8 mouse cellular contexts compared by ENCODE assay signal in genomic region chr2:26500599-26501370, GRCm38 (mm10). TPM values are rescaled to one million over a fixed set of nuclear protein-coding genes. Genes with fewer than 3 reads are reported as not detected.
DNase-seq lines count a peak whose midpoint lies in the region; ATAC-seq and TF ChIP-seq lines count a peak whose summit lies in the region.

No protein-coding gene starts in this region.

- 0 out of 2 replicates have a peak, but pooled peaks cover 2% of the 10 kb centered on the region for H3K36me3 ChIP-seq in heart, embryonic 16.5 days (ENCODE audit: control insufficient read depth, insufficient read depth)
- H3K36me3 ChIP-seq in small intestine, adult 2 months (ENCODE audit: control insufficient read depth, insufficient read depth, low read length) = no peaks in the 10 kb centered on the region

- H3K4me3 ChIP-seq in heart, embryonic 16.5 days (ENCODE audit: low read length) = peak overlapping the region; percentile 75
- 0 out of 2 replicates have a peak overlapping the region, but pooled peaks have one; percentile 0 for H3K4me3 ChIP-seq in small intestine, adult 2 months (ENCODE audit: low read depth, low read length)

- no peak for TF ChIP-seq POLR2A in small intestine, adult 2 months (IDR thresholded peaks at IDR 0.05; ENCODE audit: low read depth, low read length)

- no peaks in the 10 kb centered on the region for H3K27me3 ChIP-seq in Patski
- no peaks in the 10 kb centered on the region for H3K27me3 ChIP-seq in heart, embryonic 16.5 days (ENCODE audit: control insufficient read depth, insufficient read depth, low read length)
- H3K27me3 ChIP-seq in small intestine, adult 2 months (ENCODE audit: control insufficient read depth, insufficient read depth, low read length) = no peaks in the 10 kb centered on the region

- H3K9me3 ChIP-seq in heart, embryonic 16.5 days (replicated peaks; ENCODE audit: control insufficient read depth, low read length) = no peaks in the 10 kb centered on the region

- peak overlapping the region; percentile 68 for H3K27ac ChIP-seq in heart, embryonic 16.5 days (ENCODE audit: low read length)
- no peak overlapping the region for H3K27ac ChIP-seq in small intestine, adult 2 months (ENCODE audit: insufficient read depth, low read depth, low read length)

- H3K9ac ChIP-seq in heart, embryonic 16.5 days (ENCODE audit: low read length) = peak overlapping the region; percentile 86

- POLR2A ChIA-PET in Patski (lab: Charles Lee) = interaction anchor here (0.6 to 0.8 kb wide), 3 partner anchors 38 to 404 kb away, joined by 3 read pairs; no protein-coding TSS in a partner anchor

- in situ Hi-C loops in Patski (cut with MboI; ENCODE audit: low pct_unique_long_range_greater_than_20kb) = no loop called here

- 51% methylated on average over 14 of the region's 14 CpGs for WGBS in heart, embryonic 16.5 days
- 26% methylated on average over 14 of the region's 14 CpGs for WGBS in small intestine, adult 2 months

- no peak for TF ChIP-seq CTCF in Patski (IDR thresholded peaks at IDR 0.05)
- no peak for TF ChIP-seq CTCF in small intestine, adult 2 months (IDR thresholded peaks at IDR 0.05; ENCODE audit: extremely low read depth, insufficient read length, insufficient replicate concordance, low read depth, low read length)

- no peak for DNase-seq in frontal cortex, postnatal 25 days (ENCODE audit: low spot score in 2 of 2)
- no peak for DNase-seq in Patski (ENCODE audit: low read depth, low spot score)
- DNase-seq in layer of hippocampus, adult 18-20 months (ENCODE audit: low spot score in 2 of 2) = peak; percentile 79 to 86
- DNase-seq in lung, postnatal 4 days = peak; percentile 64 to 87
- DNase-seq in adrenal gland, postnatal 25 days = no peak

- H3K4me2 ChIP-seq in heart, embryonic 16.5 days (ENCODE audit: low read depth, low read length) = peak overlapping the region; percentile 75

- H3K4me1 ChIP-seq in heart, embryonic 16.5 days (ENCODE audit: control insufficient read depth, insufficient read depth, low read length) = peaks cover 52% of the 10 kb centered on the region
- H3K4me1 ChIP-seq in small intestine, adult 2 months (ENCODE audit: control insufficient read depth, insufficient read depth, insufficient read length, low read length) = peaks cover 40% of the 10 kb centered on the region

- ATAC-seq in frontal cortex, adult (ENCODE audit: low TSS enrichment) = peak; percentile 26; the same call in 1 of the 2 replicates
- peak; percentile 31 for ATAC-seq in Patski
- ATAC-seq in heart, embryonic 16.5 days (replicated peaks; ENCODE audit: extremely low read depth, insufficient read depth, low FRiP score) = no peak

- CTCF ChIA-PET in Patski (lab: Charles Lee) = interaction anchor here (1.3 kb wide), 1 partner anchor 43 kb away, joined by 3 read pairs; no protein-coding TSS in a partner anchor

RNA-seq across cellular contexts. Expression of gene Notch1, which starts 15.7 kb away (rescaled TPM):
- 7.6 TPM for polyA plus RNA-seq in Patski (2021)
- polyA plus RNA-seq in heart, embryonic 16.5 days (2015; fragmentation: Nextera tagmentation; extraction: Ambion mirVana) = 17.9 and 21.8 TPM in 2 replicates
- 10 to 100 TPM; 26.4 to 26.9 TPM for total RNA-seq in layer of hippocampus, adult 18-20 months (2021)
- polyA plus RNA-seq in small intestine, adult 2 months (2012; rRNA removed) = 19.6 and 21.6 TPM in 2 replicates
- 17.7 and 24.8 TPM in 2 replicates for total RNA-seq in adrenal gland, postnatal 25 days (2021)

RNA-seq across cellular contexts. Expression of gene Sec16a, which starts 55.8 kb away (rescaled TPM):
- 49.4 TPM for polyA plus RNA-seq in Patski (2021)
- polyA plus RNA-seq in heart, embryonic 16.5 days (2015; fragmentation: Nextera tagmentation; extraction: Ambion mirVana) = 14.5 and 14.8 TPM in 2 replicates
- 10 to 100 TPM; 50.3 to 50.4 TPM for total RNA-seq in layer of hippocampus, adult 18-20 months (2021)
- 72.4 and 105 TPM in 2 replicates for polyA plus RNA-seq in small intestine, adult 2 months (2012; rRNA removed)
- total RNA-seq in adrenal gland, postnatal 25 days (2021) = 62.7 and 63.4 TPM in 2 replicates

Comparison
In these comparisons a context has a peak if more than half of its experiments do, and no peak if none do; other contexts are left out.
1. DNase-seq: peak in layer of hippocampus, adult 18-20 months (2 of 2) and lung, postnatal 4 days (2 of 2); none in frontal cortex, postnatal 25 days (0 of 2), Patski (single experiment) and adrenal gland, postnatal 25 days (single experiment).